Mouse (Mus musculus) heart, embryonic 16.5 days (tissue): ENCODE measurements around the gene Aqp2. TPM values are rescaled to one million over a fixed set of nuclear protein-coding genes. Genes with fewer than 3 reads are reported as not detected.

Experiments
- ATAC-seq: fragments of 200-750 bp; cut with Nextera tagmentation; replicated peaks from 2 replicates; pipeline ENCODE4 v1.8.0; 2017; ENCODE audit warnings: moderate number of reproducible peaks; ENCODE audit not compliant: insufficient read depth, low FRiP score; ENCODE audit errors: extremely low read depth
- H3K27ac ChIP-seq: fragments of 300-500 bp; sonication (generic); 2 replicates; pipeline ENCODE4 v1.5.1; 2014; ENCODE audit warnings: mild to moderate bottlenecking, low read length, control low read depth, moderate library complexity
- H3K27me3 ChIP-seq: fragments of 300-500 bp; sonication (generic); 2 replicates; pipeline ENCODE4 v1.6.1; 2014; ENCODE audit warnings: low read length, mixed read lengths; ENCODE audit not compliant: control insufficient read depth, insufficient read depth
- H3K36me3 ChIP-seq: fragments of 300-500 bp; sonication (generic); 2 replicates; pipeline ENCODE4 v1.6.1; 2014; ENCODE audit not compliant: control insufficient read depth, insufficient read depth
- H3K4me1 ChIP-seq: fragments of 300-500 bp; sonication (generic); 2 replicates; pipeline ENCODE4 v1.6.1; 2014; ENCODE audit warnings: low read length, mixed read lengths; ENCODE audit not compliant: control insufficient read depth, insufficient read depth
- H3K4me2 ChIP-seq: fragments of 300-500 bp; sonication (generic); 2 replicates; pipeline ENCODE4 v1.6.1; 2014; ENCODE audit warnings: low read depth, mild to moderate bottlenecking, control low read depth, low read length
- H3K4me3 ChIP-seq: fragments of 300-500 bp; sonication (generic); 2 replicates; pipeline ENCODE4 v1.5.1; 2014; ENCODE audit warnings: mild to moderate bottlenecking, control low read depth, low read length
- H3K9ac ChIP-seq: fragments of 300-500 bp; sonication (generic); 2 replicates; pipeline ENCODE4 v1.6.1; 2014; ENCODE audit warnings: low read length, control low read depth
- H3K9me3 ChIP-seq: fragments of 300-500 bp; sonication (generic); replicated peaks from 2 replicates; pipeline ENCODE4 v1.6.1; 2016; ENCODE audit warnings: low read length; ENCODE audit not compliant: control insufficient read depth
- polyA plus RNA-seq: library from polyadenylated mRNA; unstranded; fragments of >200 nt; fragmentation: Nextera tagmentation; extraction: Ambion mirVana; gene quantifications from 2 replicates; pipeline ENCODE4 v1.2.1, GENCODE M21; 2015

The Aqp2 gene
- polyA plus RNA-seq, 1 experiment from 2014 or later: 0.09 TPM

DNA sequence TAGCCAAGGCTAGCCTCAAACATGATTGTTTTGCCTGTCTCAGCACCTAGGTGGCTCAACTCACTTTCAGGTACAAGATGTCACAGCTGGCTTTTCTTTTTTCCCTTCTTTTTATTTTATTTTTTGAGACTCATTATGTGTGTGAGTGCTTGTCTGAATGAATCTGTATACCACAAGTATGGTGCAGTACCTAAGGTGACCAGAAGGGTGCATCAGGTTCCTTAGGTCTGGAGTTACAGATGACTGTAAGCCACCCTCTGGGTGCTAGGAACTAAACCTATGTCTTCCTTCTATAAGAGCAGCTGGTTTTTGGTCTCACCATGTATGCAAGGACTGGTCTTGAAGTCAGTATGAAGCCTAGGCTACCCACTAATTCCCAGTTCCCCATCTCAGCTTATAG, 52.8 kb downstream of the Aqp2 start:
- Histone ChIP-seq H3K9ac (no peak overlapping the region), H3K27me3 (no peaks in the 10 kb centered on the region), H3K9me3 (no peaks in the 10 kb centered on the region; the same call in 1 of the 2 replicates), H3K36me3 (peaks cover 82% of the 10 kb centered on the region), H3K4me2 (no peak overlapping the region), H3K27ac (no peak overlapping the region), H3K4me3 (no peak overlapping the region), H3K4me1 (no peaks in the 10 kb centered on the region)
- ATAC-seq: no peak

Other genes with a start within 250 kb of the Aqp2 start
- 13.0 and 16.6 TPM in 2 replicates for gene Fmnl3, start 208.6 kb upstream of the Aqp2 start, polyA plus RNA-seq
- gene Tmbim6, start 186.2 kb upstream of the Aqp2 start, polyA plus RNA-seq: 273 and 290 TPM in 2 replicates
- 6.6 and 7.9 TPM in 2 replicates for gene Nckap5l, start 121.3 kb upstream of the Aqp2 start, polyA plus RNA-seq
- gene Bcdin3d, start 104.3 kb upstream of the Aqp2 start, polyA plus RNA-seq: 12.5 and 13.0 TPM in 2 replicates
- gene Faim2, start 50.9 kb upstream of the Aqp2 start, polyA plus RNA-seq: 0.40 and 0.56 TPM in 2 replicates
- 1.0 and 1.3 TPM in 2 replicates for gene Aqp5, start 11.7 kb downstream of the Aqp2 start, polyA plus RNA-seq
- not detected in 2 replicates for gene Aqp6, start 22.3 kb downstream of the Aqp2 start, polyA plus RNA-seq
- 129 and 134 TPM in 2 replicates for gene Racgap1, start 72.6 kb downstream of the Aqp2 start, polyA plus RNA-seq
- 1.6 TPM in 2 replicates for gene Asic1, start 91.3 kb downstream of the Aqp2 start, polyA plus RNA-seq
- gene Smarcd1, start 123.1 kb downstream of the Aqp2 start, polyA plus RNA-seq: 21.7 and 21.9 TPM in 2 replicates
- not detected in 2 replicates for gene Gm17349, start 126.4 kb downstream of the Aqp2 start, polyA plus RNA-seq
- gene Gpd1, start 138.5 kb downstream of the Aqp2 start, polyA plus RNA-seq: 2.4 and 2.7 TPM in 2 replicates
- gene Cox14, start 146.6 kb downstream of the Aqp2 start, polyA plus RNA-seq: 217 and 241 TPM in 2 replicates
- gene Cers5, start 193.8 kb downstream of the Aqp2 start, polyA plus RNA-seq: 50.7 and 51.6 TPM in 2 replicates